Mouse (Mus musculus): ENCODE measurements around the gene Olfr972.
"Not testable (repeated sequence)": the region's sequence is repeated elsewhere in the genome, so short reads cannot be mapped to it uniquely, and the experiment has no call there.

Olfr972 gene

DNA sequence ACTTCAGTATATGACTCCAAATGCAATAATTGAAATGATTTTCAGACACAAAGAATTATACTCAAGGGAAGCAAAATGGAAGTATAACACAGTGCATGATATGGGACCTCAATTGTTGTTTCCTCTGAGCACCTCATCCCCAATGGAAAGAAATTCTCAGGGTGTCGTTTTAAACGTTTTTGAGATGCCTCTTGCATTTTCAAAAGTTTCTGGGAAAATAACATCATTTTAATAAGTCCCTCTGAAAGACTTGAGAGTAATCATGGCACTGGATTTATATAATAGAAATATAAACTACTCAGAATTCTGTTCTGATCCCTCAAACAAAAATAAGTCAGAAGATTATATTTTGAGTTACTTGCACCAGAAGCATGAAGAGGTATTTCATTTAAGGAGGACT lies at the start of gene Olfr972:
Olfr972 (plus strand) TSS at position 301 of the 400 bp plus-strand sequence.
- no peak for DNase-seq (ENCODE audit: low read depth)

DNA sequence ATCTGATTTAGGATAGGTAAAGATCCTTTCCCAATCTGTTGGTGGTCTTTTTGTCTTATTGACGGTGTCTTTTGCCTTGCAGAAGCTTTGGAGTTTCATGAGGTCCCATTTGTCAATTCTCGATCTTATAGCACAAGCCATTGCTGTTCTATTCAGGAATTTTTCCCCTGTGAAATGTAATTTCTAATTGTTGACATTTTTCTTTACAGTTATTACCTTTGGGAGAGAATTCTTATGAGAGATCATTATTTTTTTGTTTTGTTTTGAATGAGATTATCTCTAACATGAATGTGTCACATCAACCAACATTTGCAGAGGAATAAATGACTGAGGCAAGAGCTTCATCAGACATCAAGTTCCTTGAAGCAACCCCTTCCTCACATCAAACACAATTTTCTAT lies 29.6 kb upstream of the Olfr972 start, which contains the start of gene Olfr971:
Olfr971 (plus strand) TSS at position 301 of the 400 bp plus-strand sequence.
- not testable (repeated sequence) for DNase-seq (ENCODE audit: low read depth)

DNA sequence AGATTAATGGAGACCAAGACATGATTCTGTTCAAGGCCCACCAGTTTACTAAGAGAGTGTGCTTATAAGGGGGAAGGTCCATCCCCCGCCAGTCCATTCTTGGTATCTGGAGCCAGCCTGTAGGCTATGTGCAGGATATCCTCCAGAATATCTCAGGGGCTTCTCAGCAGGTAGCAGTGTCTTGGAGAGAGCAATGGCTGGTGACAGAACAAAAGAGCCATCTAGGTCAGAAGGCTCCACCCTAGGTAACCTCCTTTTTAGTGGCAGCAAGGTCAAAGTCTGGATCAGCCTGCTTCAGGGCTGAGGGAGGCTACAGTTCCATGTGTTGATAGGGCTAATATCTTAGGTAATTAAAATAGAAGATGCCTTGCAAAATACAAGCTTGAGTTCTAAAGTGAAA lies 5.8 kb downstream of the Olfr972 start:
- DNase-seq (ENCODE audit: low read depth) = not testable (repeated sequence)

DNA sequence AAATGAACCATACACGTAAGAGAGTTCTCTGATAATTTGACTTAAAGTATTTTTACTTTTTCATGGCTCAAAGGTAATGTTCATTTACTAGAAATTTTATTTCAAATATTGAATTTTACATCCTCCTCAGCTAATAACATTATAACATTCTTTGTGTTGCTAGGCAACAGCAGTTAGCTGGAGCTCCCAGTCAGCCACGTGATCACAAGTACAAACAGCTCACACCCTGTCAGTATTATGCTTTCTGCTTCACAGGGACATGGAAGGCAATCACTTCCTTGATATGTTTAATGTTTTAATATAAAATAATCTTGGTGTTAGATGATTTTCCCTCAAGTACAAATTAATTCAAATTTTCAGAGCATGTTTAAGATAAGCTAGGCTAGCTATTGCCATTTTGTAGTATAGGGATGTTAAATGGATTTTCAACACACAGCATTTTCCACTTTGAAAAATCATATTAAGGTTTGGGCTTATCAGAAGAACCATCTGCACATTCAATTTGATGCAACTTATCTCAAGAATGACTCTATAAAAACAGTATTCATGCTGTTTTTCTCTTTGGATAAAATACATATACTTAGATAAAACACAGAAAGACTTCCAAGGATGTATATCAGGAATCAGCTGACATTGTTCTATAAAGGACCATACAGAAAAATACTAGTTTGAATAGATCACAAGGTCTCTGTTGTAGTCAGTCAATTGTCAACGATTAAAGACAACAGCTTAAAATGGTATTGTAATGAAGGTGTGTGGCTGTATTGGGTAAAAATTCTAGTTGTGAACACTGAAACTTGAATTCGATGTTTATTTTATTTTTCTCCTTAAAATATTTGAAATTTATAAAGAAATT lies 11.5 kb downstream of the Olfr972 start:
- DNase-seq (ENCODE audit: low read depth) = not testable (repeated sequence)

DNA sequence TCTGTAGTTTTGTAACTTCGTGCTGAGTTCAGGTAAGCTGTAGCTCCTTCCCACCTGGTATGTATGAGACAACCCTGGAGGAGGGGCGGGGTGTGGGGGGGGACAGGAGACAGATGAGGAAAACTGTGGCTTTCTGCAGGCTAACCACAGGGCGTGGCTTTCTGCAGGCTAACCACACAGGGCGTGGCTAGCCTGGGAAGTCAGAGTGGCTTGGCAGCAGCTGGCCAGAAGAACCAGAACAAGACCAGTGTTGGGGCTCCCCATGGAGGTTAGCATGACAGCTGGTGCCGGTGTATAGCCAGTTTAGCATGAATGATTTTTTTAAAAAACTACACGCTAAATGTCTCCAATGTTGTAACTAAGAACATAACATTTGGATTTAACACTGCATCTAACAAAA lies 38.9 kb downstream of the Olfr972 start:
- DNase-seq (ENCODE audit: low read depth) = no peak

DNA sequence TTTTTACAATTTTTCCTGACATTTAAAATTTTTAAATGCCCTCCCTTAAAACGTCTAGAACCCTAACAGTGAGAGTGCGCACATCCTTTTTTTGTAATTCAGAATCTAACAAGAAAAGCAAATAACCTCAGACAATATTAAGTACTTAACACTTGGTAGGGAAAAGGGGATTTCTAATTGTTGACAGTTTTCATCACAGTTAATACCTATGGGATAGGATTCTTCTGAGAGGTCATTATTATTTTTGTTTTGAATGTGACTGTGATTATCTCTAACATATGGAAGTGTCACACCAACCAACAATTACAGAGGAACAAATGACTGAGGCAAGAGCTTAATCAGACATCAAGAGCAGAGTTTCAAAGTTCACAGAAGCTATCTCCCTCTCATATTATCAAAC lies 40.8 kb downstream of the Olfr972 start, which contains the start of gene Olfr229:
Olfr229 (plus strand) TSS at position 301 of the 400 bp plus-strand sequence.
- no peak for DNase-seq (ENCODE audit: low read depth)

DNA sequence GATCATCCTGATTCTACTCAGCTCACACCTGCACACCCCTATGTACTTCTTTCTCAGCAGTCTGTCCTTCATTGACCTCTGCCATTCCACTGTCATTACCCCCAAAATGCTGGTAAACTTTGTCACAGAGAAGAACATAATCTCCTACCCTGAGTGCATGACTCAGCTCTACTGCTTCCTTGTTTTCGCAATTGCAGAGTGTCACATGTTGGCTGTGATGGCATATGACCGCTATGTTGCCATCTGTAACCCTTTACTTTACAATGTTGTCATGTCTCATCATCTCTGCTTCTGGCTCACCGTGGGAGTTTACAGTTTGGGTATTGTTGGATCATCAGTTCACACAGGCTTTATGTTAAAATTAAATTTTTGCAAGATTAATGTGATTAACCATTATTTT lies 43.7 kb downstream of the Olfr972 start:
- DNase-seq (ENCODE audit: low read depth) = no peak

All from fibroblast of lung, adult 2 months (primary cell).